Mouse (Mus musculus) erythroblast, adult 5-6 weeks (primary cell): ENCODE measurements around the gene Wdr6. TPM values are rescaled to one million over a fixed set of nuclear protein-coding genes. Genes with fewer than 3 reads are reported as not detected.

Source experiments
- ATAC-seq: replicated peaks from 2 replicates; pipeline ENCODE4 v1.8.0; 2016; ENCODE audit warnings: moderate number of reproducible peaks, mild to moderate bottlenecking, moderate TSS enrichment, inconsistent platforms; ENCODE audit not compliant: poor library complexity, low FRiP score, severe bottlenecking
- total RNA-seq, 2 experiments: library from RNA; stranded (forward) in 1 of 2; stranded (reverse) in 1 of 2; fragments of 150-400 nt in 1 of 2; fragments of 200-764, 138-1000 nt in 1 of 2; gene quantifications; 2 replicates each; pipeline versions ENCODE4 v1.2.3 to v1.2.4; 2015 to 2017; ENCODE audit warnings: low replicate concordance in 2 of 2

Wdr6 gene
- total RNA-seq, 2 experiments from 2014 or later, result 1.7 to 2.1 TPM

- no peak for ATAC-seq
These were observed 32.6 kb downstream of the Wdr6 start for GRCm38 (mm10) chr9:108545986-108546385.

DNA sequence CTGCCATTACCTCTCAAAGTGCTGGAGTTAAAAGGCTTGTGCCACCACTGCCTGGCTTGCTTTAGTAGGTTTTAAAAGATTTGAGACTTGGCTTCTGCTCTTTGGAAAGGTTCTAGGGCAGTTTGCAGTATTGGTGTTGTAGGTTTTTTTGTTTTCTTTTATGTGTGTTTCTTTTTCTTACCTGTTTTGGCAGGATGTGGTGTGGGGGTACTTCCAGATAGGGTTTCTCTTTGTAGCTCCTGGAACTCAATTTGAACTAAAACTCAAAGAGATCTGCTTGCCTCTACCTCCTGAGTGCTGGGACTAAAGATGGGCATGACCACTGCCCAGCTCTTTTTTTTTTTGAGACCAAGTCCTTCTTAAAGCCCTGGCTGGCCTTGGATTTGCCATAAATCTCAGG lies 37.7 kb downstream of the Wdr6 start:
- ATAC-seq, result no peak

- ATAC-seq, result no peak
These were observed 47.0 kb downstream of the Wdr6 start for GRCm38 (mm10) chr9:108531496-108531895.

GRCm38 (mm10) chr9:108530954-108531353 lies 47.6 kb downstream of the Wdr6 start:
- no peak for ATAC-seq

DNA sequence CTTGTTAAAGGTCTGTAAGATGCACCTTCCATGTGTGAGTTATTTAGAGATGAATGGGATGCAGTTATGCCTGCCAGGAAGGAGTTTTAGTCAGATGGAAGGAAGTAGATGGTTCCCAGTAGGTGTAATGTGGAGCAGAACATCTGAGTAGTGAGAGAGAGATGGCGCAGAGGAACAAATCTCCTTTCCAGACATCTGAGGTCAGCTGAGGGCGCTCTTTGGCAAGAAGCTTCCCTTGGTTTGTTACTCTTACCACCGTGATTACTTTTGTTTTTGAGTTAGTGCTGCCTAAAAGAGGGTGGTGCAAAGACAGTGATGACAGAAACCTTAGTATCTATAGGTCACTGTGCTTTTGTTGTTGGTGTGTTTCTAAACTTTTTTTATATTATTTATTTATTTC lies 53.1 kb downstream of the Wdr6 start:
- no peak for ATAC-seq

- ATAC-seq, result no peak
These were observed 55.2 kb downstream of the Wdr6 start for GRCm38 (mm10) chr9:108523341-108523740.

Other genes with a start within 250 kb of the Wdr6 start
- gene Gpx1, start 239.8 kb downstream of the Wdr6 start, total RNA-seq (2015; ENCODE audit: low replicate concordance), result 5,168 and 5,395 TPM in 2 replicates
- 4,534 and 5,176 TPM in 2 replicates for gene Gpx1, start 239.8 kb downstream of the Wdr6 start, total RNA-seq (2017; ENCODE audit: low replicate concordance)
- gene Usp4, start 230.9 kb downstream of the Wdr6 start, total RNA-seq (2015; ENCODE audit: low replicate concordance), result 158 and 217 TPM in 2 replicates
- 141 and 164 TPM in 2 replicates for gene Usp4, start 230.9 kb downstream of the Wdr6 start, total RNA-seq (2017; ENCODE audit: low replicate concordance)
- 7.3 and 8.6 TPM in 2 replicates for gene 1700102P08Rik, start 185.9 kb downstream of the Wdr6 start, total RNA-seq (2015; ENCODE audit: low replicate concordance)
- 10.5 and 11.6 TPM in 2 replicates for gene 1700102P08Rik, start 185.9 kb downstream of the Wdr6 start, total RNA-seq (2017; ENCODE audit: low replicate concordance)
- not detected in 2 replicates for gene Ccdc36, start 150.3 kb downstream of the Wdr6 start, total RNA-seq (2015; ENCODE audit: low replicate concordance)
- not detected in 2 replicates for gene Ccdc36, start 150.3 kb downstream of the Wdr6 start, total RNA-seq (2017; ENCODE audit: low replicate concordance)
- gene BC048562, start 142.3 kb downstream of the Wdr6 start, total RNA-seq (2015; ENCODE audit: low replicate concordance), result not detected in 2 replicates
- not detected in 2 replicates for gene BC048562, start 142.3 kb downstream of the Wdr6 start, total RNA-seq (2017; ENCODE audit: low replicate concordance)
- gene Ccdc71, start 118.2 kb downstream of the Wdr6 start, total RNA-seq (2015; ENCODE audit: low replicate concordance), result 6.1 and 21.7 TPM in 2 replicates
- gene Ccdc71, start 118.2 kb downstream of the Wdr6 start, total RNA-seq (2017; ENCODE audit: low replicate concordance), result 1.5 and 5.8 TPM in 2 replicates
- 0.77 and 2.9 TPM in 2 replicates for gene Klhdc8b, start 117.2 kb downstream of the Wdr6 start, total RNA-seq (2015; ENCODE audit: low replicate concordance)
- 3.3 and 4.3 TPM in 2 replicates for gene Klhdc8b, start 117.2 kb downstream of the Wdr6 start, total RNA-seq (2017; ENCODE audit: low replicate concordance)
- not detected in 2 replicates for gene Lamb2, start 99.0 kb downstream of the Wdr6 start, total RNA-seq (2015; ENCODE audit: low replicate concordance)
- gene Lamb2, start 99.0 kb downstream of the Wdr6 start, total RNA-seq (2017; ENCODE audit: low replicate concordance), result not detected in 2 replicates
- gene Usp19, start 88.1 kb downstream of the Wdr6 start, total RNA-seq (2015; ENCODE audit: low replicate concordance), result 57.9 and 59.6 TPM in 2 replicates
- 80.2 and 94.7 TPM in 2 replicates for gene Usp19, start 88.1 kb downstream of the Wdr6 start, total RNA-seq (2017; ENCODE audit: low replicate concordance)
- 18.6 and 69.2 TPM in 2 replicates for gene Qars, start 71.0 kb downstream of the Wdr6 start, total RNA-seq (2015; ENCODE audit: low replicate concordance)
- 54.2 and 64.6 TPM in 2 replicates for gene Qars, start 71.0 kb downstream of the Wdr6 start, total RNA-seq (2017; ENCODE audit: low replicate concordance)
- gene Qrich1, start 61.9 kb downstream of the Wdr6 start, total RNA-seq (2015; ENCODE audit: low replicate concordance), result 26.9 and 40.5 TPM in 2 replicates
- 55.7 and 59.0 TPM in 2 replicates for gene Qrich1, start 61.9 kb downstream of the Wdr6 start, total RNA-seq (2017; ENCODE audit: low replicate concordance)
- gene Impdh2, start 18.5 kb downstream of the Wdr6 start, total RNA-seq (2015; ENCODE audit: low replicate concordance), result 64.2 and 120 TPM in 2 replicates
- gene Impdh2, start 18.5 kb downstream of the Wdr6 start, total RNA-seq (2017; ENCODE audit: low replicate concordance), result 50.0 and 52.2 TPM in 2 replicates
- gene Ndufaf3, start 11.3 kb downstream of the Wdr6 start, total RNA-seq (2015; ENCODE audit: low replicate concordance), result 8.3 and 15.9 TPM in 2 replicates
- gene Ndufaf3, start 11.3 kb downstream of the Wdr6 start, total RNA-seq (2017; ENCODE audit: low replicate concordance), result 3.1 and 4.2 TPM in 2 replicates
- gene Dalrd3, start 8.9 kb downstream of the Wdr6 start, total RNA-seq (2015; ENCODE audit: low replicate concordance), result 26.8 and 47.5 TPM in 2 replicates
- 10.3 and 11.4 TPM in 2 replicates for gene Dalrd3, start 8.9 kb downstream of the Wdr6 start, total RNA-seq (2017; ENCODE audit: low replicate concordance)
- not detected in 2 replicates for gene P4htm, start 18.9 kb upstream of the Wdr6 start, total RNA-seq (2015; ENCODE audit: low replicate concordance)
- gene P4htm, start 18.9 kb upstream of the Wdr6 start, total RNA-seq (2017; ENCODE audit: low replicate concordance), result 1.8 TPM in 1 of 2 replicates, not detected in the other
- gene Arih2, start 70.6 kb upstream of the Wdr6 start, total RNA-seq (2015; ENCODE audit: low replicate concordance), result 36.6 and 115 TPM in 2 replicates
- gene Arih2, start 70.6 kb upstream of the Wdr6 start, total RNA-seq (2017; ENCODE audit: low replicate concordance), result 83.3 and 101 TPM in 2 replicates
- 4.2 and 6.5 TPM in 2 replicates for gene Slc25a20, start 83.3 kb upstream of the Wdr6 start, total RNA-seq (2015; ENCODE audit: low replicate concordance)
- gene Slc25a20, start 83.3 kb upstream of the Wdr6 start, total RNA-seq (2017; ENCODE audit: low replicate concordance), result 2.2 and 4.9 TPM in 2 replicates
- 2.9 and 5.9 TPM in 2 replicates for gene Prkar2a, start 110.6 kb upstream of the Wdr6 start, total RNA-seq (2015; ENCODE audit: low replicate concordance)
- gene Prkar2a, start 110.6 kb upstream of the Wdr6 start, total RNA-seq (2017; ENCODE audit: low replicate concordance), result 1.4 and 3.1 TPM in 2 replicates
- 4.2 and 20.9 TPM in 2 replicates for gene Ip6k2, start 205.1 kb upstream of the Wdr6 start, total RNA-seq (2015; ENCODE audit: low replicate concordance)
- gene Ip6k2, start 205.1 kb upstream of the Wdr6 start, total RNA-seq (2017; ENCODE audit: low replicate concordance), result 47.5 and 61.2 TPM in 2 replicates
- gene Nckipsd, start 229.6 kb upstream of the Wdr6 start, total RNA-seq (2015; ENCODE audit: low replicate concordance), result 2.7 and 4.2 TPM in 2 replicates
- 1.8 and 3.7 TPM in 2 replicates for gene Nckipsd, start 229.6 kb upstream of the Wdr6 start, total RNA-seq (2017; ENCODE audit: low replicate concordance)
- gene Celsr3, start 247.6 kb upstream of the Wdr6 start, total RNA-seq (2015; ENCODE audit: low replicate concordance), result 1.9 and 5.0 TPM in 2 replicates
- gene Celsr3, start 247.6 kb upstream of the Wdr6 start, total RNA-seq (2017; ENCODE audit: low replicate concordance), result 0.09 and 1.8 TPM in 2 replicates